Mouse (Mus musculus) thymus, postnatal 14 days (tissue): ENCODE data around the gene Art2b.
A peak's percentile ranks its signal among the peaks of the same experiment; 100 is the strongest.
"Not testable (repeated sequence)": the region's sequence is repeated elsewhere in the genome, so short reads cannot be mapped to it uniquely, and the experiment has no call there.

Experiments used
- DNase-seq: peaks from one replicate; pipeline ENCODE4 v3.0.0; 2021

Gene Art2b

GRCm38 (mm10) chr7:101585408-101585807 is at the start of gene Art2b:
Gene Art2b, minus strand, starts transcription at chr7:101585600.
- peak; percentile 26 for DNase-seq

GRCm38 (mm10) chr7:101634513-101634912 is 49.1 kb upstream of the Art2b start:
- peak; percentile 40 for DNase-seq

GRCm38 (mm10) chr7:101633629-101634177 is 48.3 kb upstream of the Art2b start:
- no peak for DNase-seq

- DNase-seq = no peak
These were observed 43.1 kb upstream of the Art2b start for GRCm38 (mm10) chr7:101628481-101628880.

- not testable (repeated sequence) for DNase-seq
These were observed 41.8 kb upstream of the Art2b start for GRCm38 (mm10) chr7:101627166-101627565.

GRCm38 (mm10) chr7:101624283-101624682 is 38.9 kb upstream of the Art2b start:
- no peak for DNase-seq

- DNase-seq = not testable (repeated sequence)
These were observed 36.5 kb upstream of the Art2b start for GRCm38 (mm10) chr7:101621861-101622260.

GRCm38 (mm10) chr7:101620373-101620772 is 35.0 kb upstream of the Art2b start:
- peak; percentile 45 for DNase-seq

GRCm38 (mm10) chr7:101618273-101618672 is 32.9 kb upstream of the Art2b start:
- no peak for DNase-seq

- no peak for DNase-seq
These were observed 32.2 kb upstream of the Art2b start for GRCm38 (mm10) chr7:101617438-101618165.

- no peak for DNase-seq
These were observed 30.9 kb upstream of the Art2b start for GRCm38 (mm10) chr7:101616136-101616835.

GRCm38 (mm10) chr7:101615406-101615805 is 30.0 kb upstream of the Art2b start:
- no peak for DNase-seq

GRCm38 (mm10) chr7:101612786-101613527 is 27.6 kb upstream of the Art2b start:
- not testable (repeated sequence) for DNase-seq

- no peak for DNase-seq
These were observed 22.4 kb upstream of the Art2b start for GRCm38 (mm10) chr7:101607845-101608244.

GRCm38 (mm10) chr7:101600406-101600805 is 15.0 kb upstream of the Art2b start:
- DNase-seq = no peak

GRCm38 (mm10) chr7:101598482-101598881 is 13.1 kb upstream of the Art2b start:
- DNase-seq = no peak

- DNase-seq = no peak
These were observed 9.6 kb upstream of the Art2b start for GRCm38 (mm10) chr7:101594969-101595368.

GRCm38 (mm10) chr7:101584271-101584670 is 1.1 kb downstream of the Art2b start:
- not testable (repeated sequence) for DNase-seq

GRCm38 (mm10) chr7:101582012-101582411 is 3.4 kb downstream of the Art2b start:
- no peak for DNase-seq

GRCm38 (mm10) chr7:101580863-101581262 is 4.5 kb downstream of the Art2b start:
- DNase-seq = peak; percentile 33

- DNase-seq = no peak
These were observed 11.0 kb downstream of the Art2b start for GRCm38 (mm10) chr7:101574413-101574812.

GRCm38 (mm10) chr7:101573636-101574035 is 11.8 kb downstream of the Art2b start:
- not testable (repeated sequence) for DNase-seq

- no peak for DNase-seq
These were observed 21.3 kb downstream of the Art2b start for GRCm38 (mm10) chr7:101564086-101564485.
